Mouse (Mus musculus): Measurements from ENCODE around the gene Gpr160. TPM values are rescaled to one million over a fixed set of nuclear protein-coding genes. Genes with fewer than 3 reads are reported as not detected.

Gene Gpr160
- polyA plus RNA-seq, 1 experiment from 2014 or later = 1.5 TPM

GRCm38 (mm10) chr3:30860705-30861104, 5.0 kb downstream of the Gpr160 start:
- 47% methylated on average over 4 of the region's 4 CpGs for WGBS (ENCODE audit: insufficient replicate concordance)
- H3K36me3 ChIP-seq = no peaks in the 10 kb centered on the region
- no peak overlapping the region for H3K9ac ChIP-seq
- H3K4me2 ChIP-seq = no peak overlapping the region
- H3K27ac ChIP-seq = no peak overlapping the region
- peaks cover 7% of the 10 kb centered on the region; the same call in 1 of the 2 replicates for H3K4me1 ChIP-seq
- peaks cover 13% of the 10 kb centered on the region for H3K27me3 ChIP-seq (replicated peaks)
- no peak for ATAC-seq
- H3K9me3 ChIP-seq (replicated peaks) = no peaks in the 10 kb centered on the region
- no peak overlapping the region for H3K4me3 ChIP-seq

- H3K4me1 ChIP-seq = no peaks in the 10 kb centered on the region
- no peaks in the 10 kb centered on the region for H3K9me3 ChIP-seq (replicated peaks)
- H3K36me3 ChIP-seq = no peaks in the 10 kb centered on the region
- no peak overlapping the region for H3K27ac ChIP-seq
- ATAC-seq = no peak
- WGBS (ENCODE audit: insufficient replicate concordance) = 40% methylated on average over 5 of the region's 5 CpGs
- H3K9ac ChIP-seq = no peak overlapping the region
- H3K4me2 ChIP-seq = no peak overlapping the region
- no peaks in the 10 kb centered on the region for H3K27me3 ChIP-seq (replicated peaks)
- H3K4me3 ChIP-seq = no peak overlapping the region
Measured at GRCm38 (mm10) chr3:30863712-30864435, 8.1 kb downstream of the Gpr160 start.

- 11% methylated on average over 1 of the region's 1 CpGs for WGBS (ENCODE audit: insufficient replicate concordance)
- ATAC-seq = no peak
Measured at GRCm38 (mm10) chr3:30864640-30865039, 8.9 kb downstream of the Gpr160 start.

GRCm38 (mm10) chr3:30868176-30868575, 12.4 kb downstream of the Gpr160 start:
- Histone ChIP-seq H3K4me2 (no peak overlapping the region), H3K27me3 (replicated peaks) (no peaks in the 10 kb centered on the region), H3K27ac (no peak overlapping the region), H3K4me3 (no peak overlapping the region), H3K36me3 (no peaks in the 10 kb centered on the region), H3K9me3 (replicated peaks) (no peaks in the 10 kb centered on the region), H3K9ac (no peak overlapping the region), H3K4me1 (no peaks in the 10 kb centered on the region)
- ATAC-seq = no peak
- 72% methylated on average over 5 of the region's 5 CpGs for WGBS (ENCODE audit: insufficient replicate concordance)

More at GRCm38 (mm10) chr3:30864640-30865039, 8.9 kb downstream of the Gpr160 start:
- Histone ChIP-seq H3K36me3 (no peaks in the 10 kb centered on the region), H3K27ac (no peak overlapping the region), H3K4me3 (no peak overlapping the region), H3K4me1 (no peaks in the 10 kb centered on the region), H3K9me3 (replicated peaks) (no peaks in the 10 kb centered on the region), H3K27me3 (replicated peaks) (no peaks in the 10 kb centered on the region), H3K4me2 (no peak overlapping the region), H3K9ac (no peak overlapping the region)

- no peak overlapping the region for H3K27ac ChIP-seq
- no peak overlapping the region for H3K4me3 ChIP-seq
- no peaks in the 10 kb centered on the region for H3K4me1 ChIP-seq
- WGBS (ENCODE audit: insufficient replicate concordance) = 54% methylated on average over 5 of the region's 5 CpGs
- H3K4me2 ChIP-seq = no peak overlapping the region
- H3K27me3 ChIP-seq (replicated peaks) = no peaks in the 10 kb centered on the region
- no peak overlapping the region for H3K9ac ChIP-seq
- H3K9me3 ChIP-seq (replicated peaks) = no peaks in the 10 kb centered on the region
- ATAC-seq = no peak
- no peaks in the 10 kb centered on the region for H3K36me3 ChIP-seq
Measured at GRCm38 (mm10) chr3:30868625-30869024, 12.9 kb downstream of the Gpr160 start.

- H3K4me2 ChIP-seq = no peak overlapping the region
- no peak overlapping the region for H3K4me3 ChIP-seq
- WGBS (ENCODE audit: insufficient replicate concordance) = 69% methylated on average over 1 of the region's 1 CpGs
- no peaks in the 10 kb centered on the region for H3K9me3 ChIP-seq (replicated peaks)
- H3K36me3 ChIP-seq = no peaks in the 10 kb centered on the region
- H3K27ac ChIP-seq = no peak overlapping the region
- H3K9ac ChIP-seq = no peak overlapping the region
- no peaks in the 10 kb centered on the region for H3K27me3 ChIP-seq (replicated peaks)
- no peaks in the 10 kb centered on the region for H3K4me1 ChIP-seq
- no peak for ATAC-seq
Measured at GRCm38 (mm10) chr3:30869995-30870394, 14.2 kb downstream of the Gpr160 start.

- Histone ChIP-seq H3K4me2 (no peak overlapping the region), H3K27ac (no peak overlapping the region), H3K4me1 (no peaks in the 10 kb centered on the region), H3K9ac (no peak overlapping the region), H3K4me3 (no peak overlapping the region), H3K9me3 (replicated peaks) (no peaks in the 10 kb centered on the region), H3K27me3 (replicated peaks) (no peaks in the 10 kb centered on the region), H3K36me3 (no peaks in the 10 kb centered on the region)
- no peak for ATAC-seq
- WGBS (ENCODE audit: insufficient replicate concordance) = 66% methylated on average over 6 of the region's 6 CpGs
Measured at GRCm38 (mm10) chr3:30876709-30877108, 21.0 kb downstream of the Gpr160 start.

GRCm38 (mm10) chr3:30887449-30887848, 31.7 kb downstream of the Gpr160 start:
- WGBS (ENCODE audit: insufficient replicate concordance) = 89% methylated on average over 3 of the region's 3 CpGs
- ATAC-seq = no peak

GRCm38 (mm10) chr3:30889014-30889413, 33.3 kb downstream of the Gpr160 start:
- H3K27me3 ChIP-seq (replicated peaks) = no peaks in the 10 kb centered on the region; the same call in 1 of the 2 replicates
- H3K9me3 ChIP-seq (replicated peaks) = 0 out of 2 replicates have a peak, but pooled peaks cover 2% of the 10 kb centered on the region
- H3K4me2 ChIP-seq = no peak overlapping the region
- H3K9ac ChIP-seq = no peak overlapping the region
- 69% methylated on average over 1 of the region's 1 CpGs for WGBS (ENCODE audit: insufficient replicate concordance)
- H3K4me1 ChIP-seq = no peaks in the 10 kb centered on the region
- H3K4me3 ChIP-seq = no peak overlapping the region
- H3K36me3 ChIP-seq = no peaks in the 10 kb centered on the region
- H3K27ac ChIP-seq = no peak overlapping the region
- ATAC-seq = no peak

More at GRCm38 (mm10) chr3:30887449-30887848, 31.7 kb downstream of the Gpr160 start:
- H3K4me1 ChIP-seq = no peaks in the 10 kb centered on the region
- no peak overlapping the region for H3K4me2 ChIP-seq
- no peaks in the 10 kb centered on the region for H3K36me3 ChIP-seq
- no peak overlapping the region for H3K4me3 ChIP-seq
- no peak overlapping the region for H3K9ac ChIP-seq
- H3K27ac ChIP-seq = no peak overlapping the region
- H3K27me3 ChIP-seq (replicated peaks) = no peaks in the 10 kb centered on the region; the same call in 1 of the 2 replicates
- H3K9me3 ChIP-seq (replicated peaks) = 0 out of 2 replicates have a peak, but pooled peaks cover 6% of the 10 kb centered on the region

GRCm38 (mm10) chr3:30896721-30897120, 41.0 kb downstream of the Gpr160 start:
- Histone ChIP-seq H3K4me1 (no peaks in the 10 kb centered on the region), H3K27me3 (replicated peaks) (no peaks in the 10 kb centered on the region), H3K9me3 (replicated peaks) (no peaks in the 10 kb centered on the region), H3K27ac (no peak overlapping the region), H3K9ac (no peak overlapping the region), H3K4me3 (no peak overlapping the region), H3K4me2 (no peak overlapping the region), H3K36me3 (peaks cover 46% of the 10 kb centered on the region)
- WGBS (ENCODE audit: insufficient replicate concordance) = 82% methylated on average over 5 of the region's 5 CpGs
- no peak for ATAC-seq

- Histone ChIP-seq H3K4me3 (no peak overlapping the region), H3K27ac (no peak overlapping the region), H3K9ac (no peak overlapping the region), H3K4me1 (no peaks in the 10 kb centered on the region), H3K36me3 (peaks cover 63% of the 10 kb centered on the region), H3K4me2 (no peak overlapping the region), H3K9me3 (replicated peaks) (no peaks in the 10 kb centered on the region), H3K27me3 (replicated peaks) (no peaks in the 10 kb centered on the region)
- no peak for ATAC-seq
- WGBS (ENCODE audit: insufficient replicate concordance) = 90% methylated on average over 8 of the region's 8 CpGs
Measured at GRCm38 (mm10) chr3:30899407-30899806, 43.7 kb downstream of the Gpr160 start.

- 65% methylated on average over 1 of the region's 1 CpGs for WGBS (ENCODE audit: insufficient replicate concordance)
- no peak for ATAC-seq
- Histone ChIP-seq H3K27me3 (replicated peaks) (no peaks in the 10 kb centered on the region), H3K9ac (no peak overlapping the region), H3K4me1 (no peaks in the 10 kb centered on the region), H3K4me3 (no peak overlapping the region), H3K4me2 (no peak overlapping the region), H3K9me3 (replicated peaks) (no peaks in the 10 kb centered on the region), H3K36me3 (peaks cover 77% of the 10 kb centered on the region), H3K27ac (no peak overlapping the region)
Measured at GRCm38 (mm10) chr3:30904658-30905057, 48.9 kb downstream of the Gpr160 start.

All from liver, embryonic 12.5 days (tissue).